Mouse (Mus musculus) thymus, adult 2 months (tissue): ENCODE data around the gene Lman1l.

Experiments
- CTCF ChIP-seq: fragments of 200-500 bp; IDR thresholded peaks from 2 replicates; pipeline ENCODE4 v1.5.1; 2012; ENCODE audit warnings: mild to moderate bottlenecking, control low read depth, low read length, moderate library complexity, borderline replicate concordance; ENCODE audit not compliant: control insufficient read depth, poor library complexity, insufficient read depth; ENCODE audit errors: extremely low read depth
- POLR2A ChIP-seq: fragments of 200-500 bp; IDR thresholded peaks from 2 replicates; pipeline ENCODE4 v1.6.1; 2012; ENCODE audit warnings: mild to moderate bottlenecking, low read length, control low read depth, moderate library complexity; ENCODE audit not compliant: control insufficient read depth, poor library complexity, insufficient read depth; ENCODE audit errors: extremely low read depth

DNA sequence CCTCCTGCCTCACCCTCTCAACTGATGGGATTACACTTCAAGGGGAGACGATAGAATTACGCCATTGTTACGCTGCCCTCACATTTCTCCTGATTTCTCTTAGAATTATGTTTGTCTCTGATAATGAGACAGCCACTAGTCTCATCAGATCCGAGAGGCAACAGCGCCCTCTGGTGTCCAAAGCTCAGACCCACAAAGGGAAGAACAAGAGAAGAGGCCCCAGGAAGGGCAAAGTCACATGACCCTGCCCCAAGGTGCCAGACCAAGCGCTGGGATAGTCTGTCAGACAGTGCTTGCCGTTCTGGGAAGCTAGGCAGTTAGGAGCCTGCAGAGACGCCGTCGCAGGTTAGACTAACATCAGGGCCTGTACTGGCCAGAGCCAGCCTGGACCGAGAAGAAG, 35.2 kb upstream of the Lman1l start:
- TF ChIP-seq POLR2A (no peak), CTCF (peak; percentile 62; the same call in 1 of the 2 replicates)
